Mouse (Mus musculus): ENCODE measurements at regions not wholly inside any gene's neighbourhood (a gene's known extent, or its start where the extent isn't known, plus 50 kb on each side); places are given as distances from the start of the nearest gene placed in this dataset. TPM values are rescaled to one million over a fixed set of nuclear protein-coding genes. Genes with fewer than 3 reads are reported as not detected.

DNA sequence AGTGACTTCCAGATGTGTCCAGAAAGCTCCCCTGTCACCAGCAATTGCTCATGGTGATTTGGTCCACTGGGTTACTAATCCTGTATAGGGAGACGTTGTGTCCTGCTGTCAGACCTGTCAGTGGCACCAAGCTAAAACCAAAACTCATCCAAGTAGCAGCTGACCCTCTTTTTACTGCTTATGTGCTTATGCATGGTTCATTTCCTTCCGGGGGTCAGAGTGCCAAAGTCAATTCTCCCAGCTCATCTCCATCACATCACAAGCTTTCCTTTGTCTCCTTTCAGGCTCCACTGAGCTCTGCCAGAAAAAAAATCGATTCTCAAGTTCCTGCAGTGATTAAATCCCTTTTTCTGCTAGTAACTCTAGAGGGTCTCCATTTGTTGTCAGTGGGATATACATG lies 244.2 kb downstream of the Atp6ap1l start:
- Histone ChIP-seq H3K4me2 (ENCODE audit: low read length) (no peak overlapping the region), H3K4me1 (ENCODE audit: control insufficient read depth, insufficient read depth, low read length) (no peaks in the 10 kb centered on the region), H3K27ac (ENCODE audit: low read length) (no peak overlapping the region), H3K9me3 (replicated peaks; ENCODE audit: control insufficient read depth, low read length, poor library complexity, severe bottlenecking) (no peaks in the 10 kb centered on the region), H3K4me3 (ENCODE audit: low read depth, low read length) (no peak overlapping the region), H3K9ac (ENCODE audit: low read depth, low read length) (no peak overlapping the region), H3K36me3 (ENCODE audit: control insufficient read depth, insufficient read depth, low read length) (no peaks in the 10 kb centered on the region), H3K27me3 (ENCODE audit: control insufficient read depth, insufficient read depth, low read depth, low read length) (no peaks in the 10 kb centered on the region)
- WGBS: 2% methylated on average over 3 of the region's 3 CpGs
- ATAC-seq: 0 out of 2 replicates have a peak, but pooled peaks have one; percentile 28

DNA sequence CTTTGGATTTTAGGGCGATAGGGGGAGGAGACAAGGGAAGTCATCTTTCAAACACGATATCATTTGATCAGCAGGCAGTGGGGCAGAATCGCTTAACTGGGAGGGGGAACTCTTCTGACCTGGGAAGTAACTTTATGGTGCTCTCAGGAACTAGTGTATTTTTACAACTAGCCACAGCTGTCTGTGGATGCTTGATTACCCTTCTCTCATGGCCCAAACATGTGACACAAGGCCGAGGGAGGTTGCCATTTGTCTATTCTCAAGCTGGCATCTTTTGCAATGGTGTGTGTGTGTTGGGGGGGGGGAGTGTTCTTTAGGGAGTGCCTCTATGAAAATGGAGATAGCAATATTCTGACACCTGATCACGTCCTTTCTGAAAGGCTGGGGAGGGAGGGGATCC lies 246.1 kb downstream of the Atp6ap1l start:
- Histone ChIP-seq H3K4me3 (ENCODE audit: low read depth, low read length) (no peak overlapping the region), H3K27me3 (ENCODE audit: control insufficient read depth, insufficient read depth, low read depth, low read length) (no peaks in the 10 kb centered on the region), H3K9ac (ENCODE audit: low read depth, low read length) (no peak overlapping the region), H3K27ac (ENCODE audit: low read length) (no peak overlapping the region), H3K9me3 (replicated peaks; ENCODE audit: control insufficient read depth, low read length, poor library complexity, severe bottlenecking) (no peaks in the 10 kb centered on the region), H3K4me2 (ENCODE audit: low read length) (no peak overlapping the region), H3K36me3 (ENCODE audit: control insufficient read depth, insufficient read depth, low read length) (no peaks in the 10 kb centered on the region), H3K4me1 (ENCODE audit: control insufficient read depth, insufficient read depth, low read length) (no peaks in the 10 kb centered on the region)
- no peak for ATAC-seq
- WGBS: 68% methylated on average over 5 of the region's 5 CpGs

DNA sequence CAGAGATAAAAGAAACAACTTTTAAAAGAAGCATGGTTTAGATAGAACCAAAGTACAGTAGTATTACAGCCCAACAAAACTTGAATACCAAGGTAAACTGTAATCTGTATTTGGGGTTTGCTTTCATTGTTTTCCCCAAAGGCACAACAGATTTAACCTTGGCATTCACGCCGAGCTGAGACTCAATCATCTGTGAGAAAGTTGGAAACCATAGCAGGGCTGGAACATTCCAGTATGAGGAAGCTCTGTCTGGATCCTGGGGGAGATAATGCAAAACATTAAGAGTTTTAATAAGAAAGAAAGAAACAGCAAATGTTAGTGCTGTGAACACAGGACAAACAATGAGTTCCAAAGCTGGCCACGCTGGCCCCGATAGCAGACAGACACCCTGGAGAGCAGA lies 258.8 kb downstream of the Atp6ap1l start:
- no peaks in the 10 kb centered on the region for H3K9me3 ChIP-seq (replicated peaks; ENCODE audit: control insufficient read depth, low read length, poor library complexity, severe bottlenecking)
- 68% methylated on average over 4 of the region's 4 CpGs for WGBS
- H3K36me3 ChIP-seq (ENCODE audit: control insufficient read depth, insufficient read depth, low read length): no peaks in the 10 kb centered on the region
- ATAC-seq: no peak
- no peak overlapping the region for H3K4me2 ChIP-seq (ENCODE audit: low read length)
- H3K27ac ChIP-seq (ENCODE audit: low read length): no peak overlapping the region
- peaks cover 16% of the 10 kb centered on the region for H3K4me1 ChIP-seq (ENCODE audit: control insufficient read depth, insufficient read depth, low read length)
- H3K9ac ChIP-seq (ENCODE audit: low read depth, low read length): no peak overlapping the region
- no peaks in the 10 kb centered on the region for H3K27me3 ChIP-seq (ENCODE audit: control insufficient read depth, insufficient read depth, low read depth, low read length)
- H3K4me3 ChIP-seq (ENCODE audit: low read depth, low read length): no peak overlapping the region

DNA sequence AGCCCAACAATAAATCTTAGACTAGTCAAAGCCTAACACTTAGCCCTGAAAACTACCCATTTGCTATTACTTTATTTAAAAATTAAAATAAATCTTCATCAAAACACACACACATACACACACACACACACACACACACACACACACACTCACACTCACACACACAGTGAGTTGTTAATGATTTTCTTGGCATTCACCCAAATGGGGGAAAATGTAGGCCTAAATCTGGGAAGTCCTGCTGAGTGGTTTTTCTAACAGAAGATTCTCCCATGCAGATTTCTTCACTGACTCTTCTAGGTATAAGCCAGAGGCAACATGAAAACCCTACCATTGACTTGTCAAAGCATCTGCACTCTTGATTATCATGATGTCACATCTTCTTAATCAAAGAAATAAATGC lies 260.9 kb downstream of the Atp6ap1l start:
- ATAC-seq: no peak
- Histone ChIP-seq H3K27ac (ENCODE audit: low read length) (no peak overlapping the region; the same call in 1 of the 2 replicates), H3K9ac (ENCODE audit: low read depth, low read length) (no peak overlapping the region), H3K4me1 (ENCODE audit: control insufficient read depth, insufficient read depth, low read length) (peaks cover 16% of the 10 kb centered on the region), H3K9me3 (replicated peaks; ENCODE audit: control insufficient read depth, low read length, poor library complexity, severe bottlenecking) (no peaks in the 10 kb centered on the region), H3K36me3 (ENCODE audit: control insufficient read depth, insufficient read depth, low read length) (no peaks in the 10 kb centered on the region), H3K27me3 (ENCODE audit: control insufficient read depth, insufficient read depth, low read depth, low read length) (no peaks in the 10 kb centered on the region), H3K4me2 (ENCODE audit: low read length) (no peak overlapping the region), H3K4me3 (ENCODE audit: low read depth, low read length) (no peak overlapping the region)

DNA sequence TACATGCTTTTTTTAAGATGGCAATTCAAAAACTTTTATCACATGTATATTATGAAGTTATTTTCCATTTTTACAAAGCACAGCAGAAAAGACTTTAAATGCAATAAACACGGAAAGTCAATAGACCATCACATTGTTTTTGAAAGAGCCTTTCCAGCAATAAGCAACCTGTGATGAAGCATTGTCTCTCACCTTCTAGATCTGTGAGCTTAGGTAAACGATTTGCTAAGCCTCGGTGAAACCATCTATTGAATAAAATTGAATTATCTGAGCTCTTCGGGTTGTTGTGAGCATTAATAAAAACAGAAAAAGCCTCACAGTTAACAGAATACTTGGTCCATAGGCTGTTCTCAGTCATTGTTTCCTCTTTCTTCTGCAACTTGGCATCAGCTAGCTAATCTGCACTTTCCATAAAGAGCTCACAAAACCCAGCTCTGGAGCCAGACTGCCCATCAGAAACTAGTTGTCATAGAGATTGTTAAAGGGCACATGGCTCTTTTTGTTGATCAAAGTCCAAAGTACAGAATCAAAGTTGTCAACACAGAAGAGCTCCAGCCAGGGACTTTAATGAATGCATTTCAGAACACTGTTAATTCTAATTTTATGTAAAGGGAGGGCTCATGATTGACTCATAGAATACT lies 261.5 kb downstream of the Atp6ap1l start:
- H3K9me3 ChIP-seq (replicated peaks; ENCODE audit: control insufficient read depth, low read length, poor library complexity, severe bottlenecking): no peaks in the 10 kb centered on the region
- peaks cover 16% of the 10 kb centered on the region for H3K4me1 ChIP-seq (ENCODE audit: control insufficient read depth, insufficient read depth, low read length)
- peak overlapping the region; percentile 48 for H3K27ac ChIP-seq (ENCODE audit: low read length)
- no peaks in the 10 kb centered on the region for H3K36me3 ChIP-seq (ENCODE audit: control insufficient read depth, insufficient read depth, low read length)
- peak; percentile 65 for ATAC-seq
- H3K4me2 ChIP-seq (ENCODE audit: low read length): no peak overlapping the region
- H3K9ac ChIP-seq (ENCODE audit: low read depth, low read length): no peak overlapping the region
- H3K27me3 ChIP-seq (ENCODE audit: control insufficient read depth, insufficient read depth, low read depth, low read length): no peaks in the 10 kb centered on the region
- no peak overlapping the region for H3K4me3 ChIP-seq (ENCODE audit: low read depth, low read length)
- 22% methylated on average over 4 of the region's 4 CpGs for WGBS

DNA sequence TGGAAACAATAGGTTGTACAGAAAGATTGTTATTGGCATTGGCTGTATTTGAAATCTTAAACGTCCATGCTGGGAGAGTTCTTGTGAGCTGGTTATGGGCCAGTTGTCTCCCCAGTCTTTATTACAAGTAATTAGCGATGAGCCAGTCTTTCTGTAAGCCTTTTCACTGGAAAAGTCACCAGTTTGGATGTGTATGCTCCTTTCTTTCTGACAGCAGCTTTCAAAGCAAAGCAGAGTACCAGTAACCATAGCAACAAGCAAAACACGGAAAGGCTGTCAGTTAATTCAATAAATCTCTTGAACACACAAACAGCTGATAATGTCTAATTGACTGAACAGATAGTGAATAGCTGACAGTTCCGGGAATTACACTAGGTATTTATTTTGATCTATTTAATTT lies 262.0 kb downstream of the Atp6ap1l start:
- Histone ChIP-seq H3K27ac (ENCODE audit: low read length) (peak overlapping the region; percentile 81), H3K4me3 (ENCODE audit: low read depth, low read length) (no peak overlapping the region), H3K4me2 (ENCODE audit: low read length) (0 out of 2 replicates have a peak overlapping the region, but pooled peaks have one; percentile 27), H3K9ac (ENCODE audit: low read depth, low read length) (no peak overlapping the region), H3K9me3 (replicated peaks; ENCODE audit: control insufficient read depth, low read length, poor library complexity, severe bottlenecking) (no peaks in the 10 kb centered on the region), H3K4me1 (ENCODE audit: control insufficient read depth, insufficient read depth, low read length) (peaks cover 16% of the 10 kb centered on the region), H3K27me3 (ENCODE audit: control insufficient read depth, insufficient read depth, low read depth, low read length) (no peaks in the 10 kb centered on the region), H3K36me3 (ENCODE audit: control insufficient read depth, insufficient read depth, low read length) (no peaks in the 10 kb centered on the region)
- WGBS: 7% methylated on average over 4 of the region's 4 CpGs
- ATAC-seq: peak; percentile 93

DNA sequence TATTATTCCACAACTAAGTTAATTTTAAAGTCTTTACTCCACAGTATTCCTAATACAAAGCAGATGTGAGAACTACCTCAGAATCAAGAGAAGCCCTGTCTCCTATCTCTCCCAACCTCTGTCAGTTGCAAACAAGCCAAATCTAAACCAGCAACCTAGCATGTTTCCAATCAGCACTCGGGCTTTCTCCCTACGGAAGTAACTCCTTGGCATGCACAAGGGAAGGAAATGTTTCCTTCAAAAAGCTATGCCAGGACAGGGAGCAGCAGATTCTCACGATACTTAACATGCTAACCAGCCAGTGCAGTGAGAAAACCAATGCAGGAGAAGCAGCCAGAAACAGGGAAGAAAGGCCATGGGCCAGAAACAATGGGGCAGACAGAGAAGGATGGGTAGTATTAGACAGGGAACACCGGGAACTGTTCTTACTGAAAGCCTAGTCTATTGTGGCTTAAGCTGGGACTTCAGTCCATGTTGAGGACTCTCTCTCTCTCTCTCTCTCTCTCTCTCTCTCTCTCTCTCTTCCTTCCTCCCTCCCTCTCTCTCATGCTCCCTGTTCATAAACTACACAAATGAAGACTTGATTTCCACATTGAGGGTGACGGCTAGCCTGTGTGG lies 262.8 kb downstream of the Atp6ap1l start:
- no peak overlapping the region for H3K4me3 ChIP-seq (ENCODE audit: low read depth, low read length)
- H3K4me2 ChIP-seq (ENCODE audit: low read length): no peak overlapping the region
- H3K36me3 ChIP-seq (ENCODE audit: control insufficient read depth, insufficient read depth, low read length): no peaks in the 10 kb centered on the region
- no peaks in the 10 kb centered on the region for H3K9me3 ChIP-seq (replicated peaks; ENCODE audit: control insufficient read depth, low read length, poor library complexity, severe bottlenecking)
- ATAC-seq: peak; percentile 46
- peak overlapping the region; percentile 81 for H3K27ac ChIP-seq (ENCODE audit: low read length)
- WGBS: 44% methylated on average over 5 of the region's 5 CpGs
- H3K27me3 ChIP-seq (ENCODE audit: control insufficient read depth, insufficient read depth, low read depth, low read length): no peaks in the 10 kb centered on the region
- H3K4me1 ChIP-seq (ENCODE audit: control insufficient read depth, insufficient read depth, low read length): peaks cover 16% of the 10 kb centered on the region
- no peak overlapping the region for H3K9ac ChIP-seq (ENCODE audit: low read depth, low read length)

Small RNA genes lying in the stretch of these regions (microRNA-seq; reads per million reads assigned to microRNA genes)
- gene Gm44338: not detected

Data from midbrain, embryonic 16.5 days (tissue).